Mouse (Mus musculus) ES-E14 (cell line): ENCODE measurements around the gene Fut11.
"Not testable (repeated sequence)": the region's sequence is repeated elsewhere in the genome, so short reads cannot be mapped to it uniquely, and the experiment has no call there.

ENCODE experiments used
- HCFC1 ChIP-seq: IDR thresholded peaks from 2 replicates; pipeline ENCODE4 v1.6.1; 2012; ENCODE audit warnings: low read length, inconsistent platforms, borderline replicate concordance; ENCODE audit not compliant: insufficient read depth
- MAFK ChIP-seq: IDR thresholded peaks from 2 replicates; pipeline ENCODE4 v1.6.1; 2014; ENCODE audit warnings: mild to moderate bottlenecking, low read depth, low read length, inconsistent platforms; ENCODE audit not compliant: insufficient read depth
- ZC3H11A ChIP-seq: IDR thresholded peaks from 2 replicates; pipeline ENCODE4 v1.6.1; 2012; ENCODE audit warnings: low read depth, mild to moderate bottlenecking, inconsistent platforms, low read length, borderline replicate concordance
- ZNF384 ChIP-seq: IDR thresholded peaks from 2 replicates; pipeline ENCODE4 v1.6.1; 2012; ENCODE audit warnings: low read depth, low read length, inconsistent platforms

- TF ChIP-seq HCFC1, ZC3H11A, MAFK: not testable (repeated sequence)
- peak; percentile 72; the same call in 1 of the 2 replicates for TF ChIP-seq ZNF384
Observed at GRCm38 (mm10) chr14:20703461-20703860, 8.7 kb downstream of the Fut11 start.
